Mouse (Mus musculus): ENCODE results near the gene Clec10a. TPM values are rescaled to one million over a fixed set of nuclear protein-coding genes. Genes with fewer than 3 reads are reported as not detected.

Clec10a gene
- polyA plus RNA-seq (2012; rRNA removed) = 0.45 and 0.84 TPM in 2 replicates

DNA sequence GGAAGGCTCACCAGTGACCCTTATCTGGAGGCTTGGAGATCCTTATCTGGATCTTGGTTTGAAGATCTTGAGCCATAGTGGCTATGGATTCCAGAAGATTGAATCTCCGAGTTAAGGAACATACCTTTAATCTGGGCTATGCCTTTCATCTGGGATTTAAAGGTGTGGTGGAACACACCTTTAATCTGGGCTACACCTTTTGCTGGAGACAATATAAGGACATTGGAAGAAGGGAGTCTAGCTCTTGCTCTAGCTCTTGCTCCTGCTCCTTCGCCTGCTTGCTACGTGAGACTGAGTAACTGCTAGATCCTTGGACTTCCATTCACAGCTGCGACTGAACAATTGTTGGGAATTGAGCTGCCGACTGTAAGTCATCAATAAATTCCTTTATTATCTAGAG, at the start of gene Clec10a:
Gene Clec10a (plus strand): TSS at position 301 of the 400 bp plus-strand sequence.

GRCm38 (mm10) chr11:70129926-70130379, 26.0 kb upstream of the Clec10a start, which contains the start of gene Mgl2:
Gene Mgl2 (plus strand): TSS chr11:70130329.

GRCm38 (mm10) chr11:70212423-70212822, 56.4 kb downstream of the Clec10a start, which contains the start of gene Slc16a11:
Gene Slc16a11 (plus strand): TSS chr11:70212752.

Other genes with a start within 250 kb of the Clec10a start
- gene Gps2, start 242.3 kb upstream of the Clec10a start, polyA plus RNA-seq (2012; rRNA removed) = 43.2 and 45.2 TPM in 2 replicates
- gene Eif5a, start 234.2 kb upstream of the Clec10a start, polyA plus RNA-seq (2012; rRNA removed) = 578 and 620 TPM in 2 replicates
- 0.08 and 0.42 TPM in 2 replicates for gene Ybx2, start 220.4 kb upstream of the Clec10a start, polyA plus RNA-seq (2012; rRNA removed)
- gene Slc2a4, start 208.0 kb upstream of the Clec10a start, polyA plus RNA-seq (2012; rRNA removed) = 8.7 and 9.0 TPM in 2 replicates
- 3.2 and 4.8 TPM in 2 replicates for gene Cldn7, start 191.4 kb upstream of the Clec10a start, polyA plus RNA-seq (2012; rRNA removed)
- gene Ctdnep1, start 175.0 kb upstream of the Clec10a start, polyA plus RNA-seq (2012; rRNA removed) = 23.5 and 24.9 TPM in 2 replicates
- 34.3 and 36.0 TPM in 2 replicates for gene Elp5, start 173.7 kb upstream of the Clec10a start, polyA plus RNA-seq (2012; rRNA removed)
- 191 and 207 TPM in 2 replicates for gene Gabarap, start 165.1 kb upstream of the Clec10a start, polyA plus RNA-seq (2012; rRNA removed)
- 15.0 and 15.6 TPM in 2 replicates for gene Phf23, start 160.4 kb upstream of the Clec10a start, polyA plus RNA-seq (2012; rRNA removed)
- gene Dvl2, start 155.6 kb upstream of the Clec10a start, polyA plus RNA-seq (2012; rRNA removed) = 4.2 and 4.6 TPM in 2 replicates
- 164 and 167 TPM in 2 replicates for gene Acadvl, start 140.8 kb upstream of the Clec10a start, polyA plus RNA-seq (2012; rRNA removed)
- gene Dlg4, start 139.3 kb upstream of the Clec10a start, polyA plus RNA-seq (2012; rRNA removed) = 1.6 and 2.3 TPM in 2 replicates
- 170 and 192 TPM in 2 replicates for gene Asgr1, start 102.1 kb upstream of the Clec10a start, polyA plus RNA-seq (2012; rRNA removed)
- gene Asgr2, start 63.6 kb upstream of the Clec10a start, polyA plus RNA-seq (2012; rRNA removed) = 46.4 and 50.4 TPM in 2 replicates
- gene Mgl2, start 25.9 kb upstream of the Clec10a start, polyA plus RNA-seq (2012; rRNA removed) = 1.3 and 1.7 TPM in 2 replicates
- 3.3 and 3.6 TPM in 2 replicates for gene Slc16a11, start 56.6 kb downstream of the Clec10a start, polyA plus RNA-seq (2012; rRNA removed)
- 1.1 and 1.7 TPM in 2 replicates for gene Slc16a13, start 64.9 kb downstream of the Clec10a start, polyA plus RNA-seq (2012; rRNA removed)
- 1.3 and 1.6 TPM in 2 replicates for gene Bcl6b, start 73.6 kb downstream of the Clec10a start, polyA plus RNA-seq (2012; rRNA removed)
- 38.7 and 43.7 TPM in 2 replicates for gene 0610010K14Rik, start 81.7 kb downstream of the Clec10a start, polyA plus RNA-seq (2012; rRNA removed)
- gene Gm21988, start 83.6 kb downstream of the Clec10a start, polyA plus RNA-seq (2012; rRNA removed) = 4.0 and 4.5 TPM in 2 replicates
- 52.5 and 55.2 TPM in 2 replicates for gene Rnasek, start 83.6 kb downstream of the Clec10a start, polyA plus RNA-seq (2012; rRNA removed)
- 9.4 and 10.6 TPM in 2 replicates for gene Alox12, start 99.2 kb downstream of the Clec10a start, polyA plus RNA-seq (2012; rRNA removed)
- gene Alox12e, start 166.4 kb downstream of the Clec10a start, polyA plus RNA-seq (2012; rRNA removed) = 0.07 and 0.15 TPM in 2 replicates
- gene Alox15, start 195.8 kb downstream of the Clec10a start, polyA plus RNA-seq (2012; rRNA removed) = 2.7 and 4.3 TPM in 2 replicates

Measured in liver, embryonic 18 days (tissue).